Comparison of ENCODE assay signal across 11 mouse cellular contexts in the genomic region with DNA sequence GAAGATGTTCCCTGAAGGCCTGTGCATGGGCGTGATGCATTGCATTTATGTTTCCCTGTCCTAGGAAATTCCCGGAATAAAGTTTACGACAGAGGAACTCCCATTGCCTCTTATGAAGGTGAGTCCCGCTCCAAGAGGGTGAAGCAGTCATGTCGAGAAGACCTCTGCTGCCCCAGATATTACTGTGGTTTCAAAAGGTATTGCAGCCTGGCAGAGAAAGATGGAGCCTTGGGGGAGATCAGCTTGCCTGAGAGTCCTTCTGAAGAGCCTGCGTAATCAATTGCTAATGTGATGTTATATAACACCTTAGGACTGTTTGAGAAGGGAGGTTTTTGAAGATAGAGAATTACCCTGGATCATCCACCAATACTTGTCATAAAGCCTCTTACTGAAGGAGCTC.
DNase-seq lines count a peak whose midpoint lies in the region; ATAC-seq and TF ChIP-seq lines count a peak whose summit lies in the region.
"Had no signal": no experiment of that assay in that cellular context is flagged by ENCODE, and none has a peak within 500 bp of the region (broad histone marks: within the 10 kb centered on the region; RNA-seq: fewer than 3 reads in every experiment).

No protein-coding gene starts in this region.

- no peak overlapping the region for H3K27ac ChIP-seq in intestine, postnatal 0 days (ENCODE audit: low read depth, low read length)
- no peak overlapping the region for H3K27ac ChIP-seq in intestine, embryonic 15.5 days
- H3K27ac ChIP-seq in CH12.LX (ENCODE audit: insufficient read depth, low read depth) = no peak overlapping the region
- H3K27ac ChIP-seq: limb, embryonic 13.5 days had no signal

- H3K4me3 ChIP-seq in intestine, postnatal 0 days (ENCODE audit: low read depth, low read length) = no peak overlapping the region
- H3K4me3 ChIP-seq in intestine, embryonic 15.5 days (replicated peaks) = no peak overlapping the region
- H3K4me3 ChIP-seq in CH12.LX (replicated peaks in 1 of 3; ENCODE audit: low read depth in 2 of 3, low read length in 2 of 3, poor library complexity in 1 of 3) = no peak overlapping the region
- H3K4me3 ChIP-seq: limb, embryonic 13.5 days had no signal

- intact Hi-C loops in gastrocnemius, postnatal 36 days (cut with DNase I) = no loop called here

- no peaks in the 10 kb centered on the region for H3K79me2 ChIP-seq in CH12.LX (replicated peaks; ENCODE audit: control insufficient read depth, extremely low read depth, insufficient read depth, poor library complexity, severe bottlenecking)

- H3K36me3 ChIP-seq in intestine, postnatal 0 days (ENCODE audit: control insufficient read depth, insufficient read depth) = no peaks in the 10 kb centered on the region
- no peaks in the 10 kb centered on the region for H3K36me3 ChIP-seq in intestine, embryonic 15.5 days
- H3K36me3 ChIP-seq in CH12.LX (replicated peaks in 1 of 2; ENCODE audit: control insufficient read depth in 1 of 2, insufficient read depth in 1 of 2, low read length in 1 of 2) = peaks cover 0 to 9% of the 10 kb centered on the region in 2 experiments
- H3K36me3 ChIP-seq: limb, embryonic 13.5 days had no signal

- peak; percentile 64 for TF ChIP-seq RAD21 in CH12.LX (IDR thresholded peaks at IDR 0.05; ENCODE audit: low read depth, low read length)

- ATAC-seq in intestine, postnatal 0 days = no peak
- no peak for ATAC-seq in intestine, embryonic 15.5 days
- ATAC-seq in granulocyte monocyte progenitor cell, adult 5-6 weeks (replicated peaks; ENCODE audit: poor library complexity, severe bottlenecking) = 0 out of 2 replicates have a peak, but pooled peaks have one; percentile 28

- DNase-seq in 3T3-L1 (ENCODE audit: low read depth, low spot score) (peak; percentile 33), CH12.LX (ENCODE audit: extremely low read depth) (no peak)
- no peak for DNase-seq in neural tube, embryonic 10.5 days (ENCODE audit: extremely low spot score, low spot score)
- no peak for DNase-seq in gastrocnemius, postnatal 36 days
- DNase-seq: heart, postnatal 4 days; kidney, postnatal 36 days; midbrain, embryonic 14.5 days had no signal

- WGBS in intestine, postnatal 0 days = 61% methylated on average over 6 of the region's 6 CpGs
- 74% methylated on average over 6 of the region's 6 CpGs for WGBS in intestine, embryonic 15.5 days

- no peak overlapping the region for H3K4me2 ChIP-seq in intestine, postnatal 0 days (replicated peaks; ENCODE audit: low read depth)
- no peak overlapping the region for H3K4me2 ChIP-seq in intestine, embryonic 15.5 days (replicated peaks)
- no peak overlapping the region for H3K4me2 ChIP-seq in CH12.LX (ENCODE audit: insufficient read depth, low read depth, poor library complexity, severe bottlenecking)
- H3K4me2 ChIP-seq: limb, embryonic 13.5 days had no signal

- H3K4me1 ChIP-seq in intestine, postnatal 0 days (replicated peaks; ENCODE audit: control insufficient read depth, insufficient read depth, low read length) = no peaks in the 10 kb centered on the region
- 0 out of 2 replicates have a peak, but pooled peaks cover 2% of the 10 kb centered on the region for H3K4me1 ChIP-seq in intestine, embryonic 15.5 days (replicated peaks)
- peaks cover 8 to 29% of the 10 kb centered on the region in 2 experiments; a peak in 3 of 4 replicates for H3K4me1 ChIP-seq in CH12.LX (ENCODE audit: control insufficient read depth in 1 of 2, insufficient read depth in 2 of 2)

- no peaks in the 10 kb centered on the region for H3K9me3 ChIP-seq in intestine, postnatal 0 days (ENCODE audit: control insufficient read depth)
- H3K9me3 ChIP-seq in intestine, embryonic 15.5 days = no peaks in the 10 kb centered on the region
- H3K9me3 ChIP-seq in CH12.LX (replicated peaks; ENCODE audit: low read length) = no peaks in the 10 kb centered on the region
- H3K9me3 ChIP-seq: limb, embryonic 13.5 days had no signal

- TF ChIP-seq POLR2A in CH12.LX (IDR thresholded peaks at IDR 0.05; ENCODE audit: low read depth, low read length) = no peak

- H3K27me3 ChIP-seq in intestine, postnatal 0 days (replicated peaks; ENCODE audit: control insufficient read depth, insufficient read depth, low read length) = no peaks in the 10 kb centered on the region
- H3K27me3 ChIP-seq in intestine, embryonic 15.5 days (replicated peaks) = no peaks in the 10 kb centered on the region
- H3K27me3 ChIP-seq in CH12.LX (replicated peaks) = no peaks in the 10 kb centered on the region
- H3K27me3 ChIP-seq: limb, embryonic 13.5 days had no signal

- peak; percentile 65 for TF ChIP-seq CTCF in intestine, postnatal 0 days (IDR thresholded peaks at IDR 0.05; ENCODE audit: low read depth)
- TF ChIP-seq CTCF in CH12.LX (conservative IDR thresholded peaks at IDR 0.05 in 1 of 2, IDR thresholded peaks at IDR 0.05 in 1 of 2; ENCODE audit: low read depth in 2 of 2, low read length in 2 of 2) = peak; percentile 33 to 62; a peak in 3 of 4 replicates

- dilution Hi-C loops in CH12.LX (cut with MboI; ENCODE audit: extremely low pct_ligation_motif_present, extremely low pct_unique_long_range_greater_than_20kb, low sequenced_read_pairs) = no loop called here

- no peak for TF ChIP-seq EP300 in CH12.LX (IDR thresholded peaks at IDR 0.05; ENCODE audit: low read length)

- no peak overlapping the region for H3K9ac ChIP-seq in intestine, postnatal 0 days (ENCODE audit: low read depth, low read length)
- no peak overlapping the region for H3K9ac ChIP-seq in intestine, embryonic 15.5 days
- H3K9ac ChIP-seq in CH12.LX (ENCODE audit: insufficient read depth, low read depth) = no peak overlapping the region

- in situ Hi-C loops in CH12.LX (cut with MboI; ENCODE audit: low pct_ligation_motif_present, low pct_unique_long_range_greater_than_20kb, low sequenced_read_pairs) = no loop called here

TF ChIP-seq in CH12.LX, 34 proteins besides CTCF, POLR2A, EP300 and RAD21:
- TF ChIP-seq MYC (IDR thresholded peaks at IDR 0.05; ENCODE audit: low read depth, low read length) = no peak
- peak; percentile 37 for TF ChIP-seq SMC3 (IDR thresholded peaks at IDR 0.05; ENCODE audit: low read depth, low read length)
- TF ChIP-seq JUN (IDR thresholded peaks at IDR 0.05; ENCODE audit: insufficient read depth, low read depth, low read length) = no peak
- no peak for TF ChIP-seq ZMIZ1 (IDR thresholded peaks at IDR 0.05; ENCODE audit: low read depth, low read length)
